Comparison of ENCODE assay signal across 32 mouse cellular contexts in genomic region chr11:54201287-54201773, GRCm38 (mm10). TPM values are rescaled to one million over a fixed set of nuclear protein-coding genes. Genes with fewer than 3 reads are reported as not detected.
DNase-seq lines count a peak whose midpoint lies in the region; ATAC-seq and TF ChIP-seq lines count a peak whose summit lies in the region.
"Had no signal": no experiment of that assay in that cellular context is flagged by ENCODE, and none has a peak within 500 bp of the region (broad histone marks: within the 10 kb centered on the region; RNA-seq: fewer than 3 reads in every experiment).

No protein-coding gene starts in this region.

- H3K9ac ChIP-seq in liver, embryonic 14.5 days (replicated peaks), result no peak overlapping the region
- H3K9ac ChIP-seq in midbrain, embryonic 16.5 days (ENCODE audit: low read depth, low read length), result no peak overlapping the region
- H3K9ac ChIP-seq: embryonic facial prominence, embryonic 12.5 days; forebrain, embryonic 12.5 days; heart, embryonic 15.5 days; hindbrain, embryonic 14.5 days; neural tube, embryonic 12.5 days had no signal

- peaks cover 10% of the 10 kb centered on the region; the same call in 1 of the 2 replicates for H3K27me3 ChIP-seq in G1E (ENCODE audit: insufficient read depth, low read length)
- H3K27me3 ChIP-seq in liver, embryonic 14.5 days (ENCODE audit: control insufficient read depth, insufficient read depth, low read length), result no peaks in the 10 kb centered on the region
- H3K27me3 ChIP-seq in midbrain, embryonic 16.5 days (ENCODE audit: control insufficient read depth, insufficient read depth, low read depth, low read length), result no peaks in the 10 kb centered on the region
- H3K27me3 ChIP-seq: embryonic facial prominence, embryonic 12.5 days; forebrain, embryonic 12.5 days; heart, embryonic 15.5 days; neural tube, embryonic 12.5 days had no signal

- peak; percentile 40 for ATAC-seq in G1E (ENCODE audit: extremely low read depth, insufficient number of reproducible peaks, low FRiP score, poor library complexity, severe bottlenecking)
- peak; percentile 69 for ATAC-seq in liver, embryonic 14.5 days (ENCODE audit: insufficient read depth)
- no peak for ATAC-seq in midbrain, embryonic 16.5 days
- ATAC-seq: lung, postnatal 0 days had no signal

- no peak overlapping the region for H3K4me3 ChIP-seq in G1E (ENCODE audit: low read depth, low read length)
- H3K4me3 ChIP-seq in liver, embryonic 14.5 days (ENCODE audit: insufficient read depth in 1 of 2, low read depth in 2 of 2, low read length in 2 of 2), result no peak overlapping the region
- H3K4me3 ChIP-seq in midbrain, embryonic 16.5 days (ENCODE audit: low read depth, low read length), result no peak overlapping the region
- no peak overlapping the region for H3K4me3 ChIP-seq in layer of hippocampus, adult 2 months
- H3K4me3 ChIP-seq: embryonic facial prominence, embryonic 12.5 days; erythroblast, embryonic 14.5 days; forebrain, embryonic 12.5 days; heart, embryonic 15.5 days; limb, embryonic 10.5 days; neural tube, embryonic 12.5 days had no signal

- no peak overlapping the region for H3K4me2 ChIP-seq in liver, embryonic 14.5 days (ENCODE audit: low read depth)
- no peak overlapping the region for H3K4me2 ChIP-seq in midbrain, embryonic 16.5 days (ENCODE audit: low read length)
- H3K4me2 ChIP-seq: embryonic facial prominence, embryonic 12.5 days; forebrain, embryonic 12.5 days; heart, embryonic 15.5 days; hindbrain, embryonic 14.5 days; neural tube, embryonic 12.5 days had no signal

- no peak for TF ChIP-seq CTCF in G1E (IDR thresholded peaks at IDR 0.05; ENCODE audit: low read depth, low read length)
- TF ChIP-seq CTCF in liver, embryonic 14.5 days (IDR thresholded peaks at IDR 0.05; ENCODE audit: low read depth), result no peak
- no peak for TF ChIP-seq CTCF in layer of hippocampus, adult 2 months (conservative IDR thresholded peaks at IDR 0.05)

- DNase-seq in G1E (ENCODE audit: low spot score), result peak; percentile 4
- DNase-seq in c-Kit-positive CD71-positive TER-119-positive erythroid progenitor cells, embryonic 14.5 days (ENCODE audit: low spot score), result peak; percentile 4
- DNase-seq in liver, embryonic 14.5 days (ENCODE audit: low read depth in 3 of 3, low spot score in 3 of 3), result peak; percentile 14 to 24 (median 17)
- no peak for DNase-seq in cerebellum, postnatal 10 days
- DNase-seq in layer of hippocampus, adult 2 months (ENCODE audit: low spot score in 2 of 2), result no peak
- DNase-seq in adrenal gland, postnatal 4 days (ENCODE audit: low spot score in 2 of 2), result no peak
- DNase-seq: adrenal gland, postnatal 25 days; cerebellum, adult 11-12 months; cerebellum, postnatal 14 days; gastrocnemius, postnatal 36 days; heart, postnatal 36 days; kidney, adult 18-20 months; midbrain, embryonic 14.5 days; retina, postnatal 1 day; thymus, postnatal 14 days had no signal

- TF ChIP-seq EP300 in liver, embryonic 14.5 days (IDR thresholded peaks at IDR 0.05; ENCODE audit: low read depth), result peak; percentile 82

- peaks cover 10% of the 10 kb centered on the region for H3K4me1 ChIP-seq in G1E (ENCODE audit: insufficient read depth, low read depth, low read length)
- H3K4me1 ChIP-seq in liver, embryonic 14.5 days (replicated peaks; ENCODE audit: control insufficient read depth in 2 of 2, insufficient read depth in 2 of 2, low read length in 1 of 2), result peaks cover 0 to 10% of the 10 kb centered on the region in 2 experiments; a peak in 2 of 4 replicates
- no peaks in the 10 kb centered on the region for H3K4me1 ChIP-seq in midbrain, embryonic 16.5 days (ENCODE audit: control insufficient read depth, insufficient read depth, low read length)
- H3K4me1 ChIP-seq: embryonic facial prominence, embryonic 12.5 days; forebrain, embryonic 12.5 days; heart, embryonic 15.5 days; limb, embryonic 10.5 days; neural tube, embryonic 12.5 days had no signal

- H3K27ac ChIP-seq in liver, embryonic 14.5 days, result no peak overlapping the region
- H3K27ac ChIP-seq in midbrain, embryonic 16.5 days (ENCODE audit: low read length), result no peak overlapping the region
- H3K27ac ChIP-seq in layer of hippocampus, adult 2 months, result no peak overlapping the region
- H3K27ac ChIP-seq: embryonic facial prominence, embryonic 12.5 days; forebrain, embryonic 12.5 days; heart, embryonic 15.5 days; hindbrain, embryonic 14.5 days; kidney, postnatal 0 days; limb, embryonic 10.5 days; macrophage; neural tube, embryonic 12.5 days had no signal

- WGBS in liver, embryonic 14.5 days (ENCODE audit: insufficient replicate concordance), result 9% methylated on average over 5 of the region's 5 CpGs
- WGBS in midbrain, embryonic 16.5 days, result 89% methylated on average over 5 of the region's 5 CpGs

- no peaks in the 10 kb centered on the region for H3K36me3 ChIP-seq in G1E (replicated peaks)
- no peaks in the 10 kb centered on the region for H3K36me3 ChIP-seq in liver, embryonic 14.5 days (replicated peaks; ENCODE audit: control insufficient read depth, insufficient read depth, low read depth)
- no peaks in the 10 kb centered on the region for H3K36me3 ChIP-seq in midbrain, embryonic 16.5 days (ENCODE audit: control insufficient read depth, insufficient read depth, low read length)
- H3K36me3 ChIP-seq: embryonic facial prominence, embryonic 12.5 days; forebrain, embryonic 12.5 days; heart, embryonic 15.5 days; limb, embryonic 10.5 days; neural tube, embryonic 12.5 days had no signal

- no peaks in the 10 kb centered on the region for H3K9me3 ChIP-seq in G1E (replicated peaks)
- no peaks in the 10 kb centered on the region for H3K9me3 ChIP-seq in liver, embryonic 14.5 days (ENCODE audit: control insufficient read depth, low read length)
- H3K9me3 ChIP-seq in midbrain, embryonic 16.5 days (replicated peaks; ENCODE audit: control insufficient read depth, low read length, poor library complexity, severe bottlenecking), result no peaks in the 10 kb centered on the region
- H3K9me3 ChIP-seq: embryonic facial prominence, embryonic 12.5 days; forebrain, embryonic 12.5 days; heart, embryonic 15.5 days; limb, embryonic 10.5 days; neural tube, embryonic 12.5 days had no signal

RNA-seq across cellular contexts. Expression of gene Csf2, which starts 48.1 kb away (rescaled TPM):
- total RNA-seq in G1E (2014; fragmentation: Nextera tagmentation) (not detected in 2 replicates), G1E (2017) (0.35 and 0.82 TPM in 2 replicates)
- not detected in 2 replicates for polyA plus RNA-seq in G1E (2012)
- not detected in 2 replicates for polyA plus RNA-seq in liver, embryonic 14.5 days (2012; rRNA removed)
- polyA plus RNA-seq in liver, embryonic 14.5 days (2014; fragmentation: Nextera tagmentation; extraction: Ambion mirVana), result not detected in 2 replicates
- not detected in 2 replicates for polyA plus RNA-seq in midbrain, embryonic 16.5 days (2015; fragmentation: Nextera tagmentation; extraction: Ambion mirVana)
- not detected for total RNA-seq in layer of hippocampus, adult 2 months (2021)
- total RNA-seq in adrenal gland, postnatal 4 days (2021), result not detected
- total RNA-seq: adrenal gland, postnatal 25 days; ES-E14; gastrocnemius, adult 18-20 months; gastrocnemius, postnatal 36 days; heart, postnatal 36 days; layer of hippocampus, postnatal 14 days; liver, adult 2 months had no signal
- polyA plus RNA-seq: embryonic facial prominence, embryonic 12.5 days; erythroblast, embryonic 14.5 days; forebrain, embryonic 12.5 days; heart, embryonic 15.5 days; hindbrain, embryonic 14.5 days; kidney, postnatal 0 days; limb, embryonic 10.5 days; liver, adult 2 months; macrophage; midbrain, embryonic 14.5 days; neural tube, embryonic 12.5 days; spleen, adult 2 months; stomach, embryonic 14.5 days had no signal

Comparison
In these comparisons a context has a peak if more than half of its experiments do, and no peak if none do; other contexts are left out.
1. DNase-seq: peak in G1E (single experiment), c-Kit-positive CD71-positive TER-119-positive erythroid progenitor cells, embryonic 14.5 days (single experiment) and liver, embryonic 14.5 days (3 of 3); none in cerebellum, postnatal 10 days (0 of 2), layer of hippocampus, adult 2 months (0 of 2) and adrenal gland, postnatal 4 days (0 of 2).